Mouse (Mus musculus) neural tube, embryonic 11.5 days (tissue): ENCODE results near the gene Hs3st3a1. TPM values are rescaled to one million over a fixed set of nuclear protein-coding genes. Genes with fewer than 3 reads are reported as not detected.

ENCODE experiments used
- ATAC-seq: fragments of 200-750 bp; cut with Nextera tagmentation; 2 replicates; pipeline ENCODE4 v1.8.0; 2017; ENCODE audit warnings: moderate number of reproducible peaks, mild to moderate bottlenecking, moderate TSS enrichment, moderate library complexity; ENCODE audit not compliant: insufficient read depth, low FRiP score, low TSS enrichment
- DNase-seq: peaks from one replicate; pipeline ENCODE4 v3.0.0-alpha.2; 2015; ENCODE audit warnings: low spot score
- H3K27ac ChIP-seq: fragments of 300-500 bp; sonication (generic); 2 replicates; pipeline ENCODE4 v1.5.1; 2014; ENCODE audit warnings: low read depth, mild to moderate bottlenecking, low read length
- H3K27me3 ChIP-seq: fragments of 300-500 bp; sonication (generic); 2 replicates; pipeline ENCODE4 v1.6.1; 2014; ENCODE audit warnings: mild to moderate bottlenecking, low read length, mixed read lengths; ENCODE audit not compliant: control insufficient read depth, insufficient read depth
- H3K36me3 ChIP-seq: fragments of 300-500 bp; sonication (generic); 2 replicates; pipeline ENCODE4 v1.6.1; 2014; ENCODE audit warnings: mild to moderate bottlenecking, low read length, moderate library complexity, mixed read lengths; ENCODE audit not compliant: control insufficient read depth, insufficient read depth
- H3K4me1 ChIP-seq: fragments of 300-500 bp; sonication (generic); 2 replicates; pipeline ENCODE4 v1.6.1; 2014; ENCODE audit warnings: low read length, mixed read lengths; ENCODE audit not compliant: control insufficient read depth, insufficient read depth
- H3K4me2 ChIP-seq: fragments of 300-500 bp; sonication (generic); 2 replicates; pipeline ENCODE4 v1.6.1; 2014; ENCODE audit warnings: low read depth, mild to moderate bottlenecking, moderate library complexity
- H3K4me3 ChIP-seq: fragments of 300-500 bp; sonication (generic); 2 replicates; pipeline ENCODE4 v1.5.1; 2014; ENCODE audit warnings: low read depth, low read length
- H3K9ac ChIP-seq: fragments of 300-500 bp; sonication (generic); 2 replicates; pipeline ENCODE4 v1.6.1; 2014; ENCODE audit warnings: mild to moderate bottlenecking, low read length
- H3K9me3 ChIP-seq: fragments of 300-500 bp; sonication (generic); 2 replicates; pipeline ENCODE4 v1.6.1; 2016; ENCODE audit warnings: low read length; ENCODE audit not compliant: control insufficient read depth
- WGBS: fragments of 180-500 bp; shearing (Covaris S2); extraction: QIAGEN DNeasy Blood & Tissue Kit; methylation state at CpG from one replicate; pipeline ENCODE4 v1.1.7; 2014; 5-methylcytosine and 5-hydroxymethylcytosine counted together
- polyA plus RNA-seq: library from polyadenylated mRNA; unstranded; fragments of >200 nt; fragmentation: Nextera tagmentation; extraction: Ambion mirVana; gene quantifications from 2 replicates; pipeline ENCODE4 v1.2.1, GENCODE M21; 2014

Hs3st3a1 gene
- polyA plus RNA-seq, 1 experiment from 2014 or later: 3.0 TPM

GRCm38 (mm10) chr11:64503040-64503439 lies 67.9 kb downstream of the Hs3st3a1 start:
- DNase-seq: no peak
- WGBS: 84% methylated on average over 3 of the region's 3 CpGs
- Histone ChIP-seq H3K27me3 (no peaks in the 10 kb centered on the region), H3K9me3 (no peaks in the 10 kb centered on the region), H3K9ac (no peak overlapping the region), H3K4me2 (no peak overlapping the region), H3K36me3 (no peaks in the 10 kb centered on the region), H3K27ac (no peak overlapping the region), H3K4me1 (no peaks in the 10 kb centered on the region), H3K4me3 (no peak overlapping the region)
- no peak for ATAC-seq

- Histone ChIP-seq H3K27me3 (no peaks in the 10 kb centered on the region), H3K9me3 (no peaks in the 10 kb centered on the region), H3K9ac (no peak overlapping the region), H3K36me3 (no peaks in the 10 kb centered on the region), H3K4me2 (no peak overlapping the region), H3K4me3 (no peak overlapping the region), H3K27ac (no peak overlapping the region), H3K4me1 (no peaks in the 10 kb centered on the region)
- DNase-seq (no peak), ATAC-seq (no peak)
- WGBS: 95% methylated on average over 1 of the region's 1 CpGs
Observed at GRCm38 (mm10) chr11:64505924-64506323, 70.8 kb downstream of the Hs3st3a1 start.

GRCm38 (mm10) chr11:64507024-64507423 lies 71.9 kb downstream of the Hs3st3a1 start:
- no peak for ATAC-seq
- no peak overlapping the region for H3K27ac ChIP-seq
- WGBS: 91% methylated on average over 3 of the region's 3 CpGs
- DNase-seq: no peak
- H3K9me3 ChIP-seq: no peaks in the 10 kb centered on the region
- H3K27me3 ChIP-seq: no peaks in the 10 kb centered on the region
- H3K4me2 ChIP-seq: no peak overlapping the region
- H3K9ac ChIP-seq: no peak overlapping the region
- H3K4me1 ChIP-seq: no peaks in the 10 kb centered on the region
- H3K36me3 ChIP-seq: no peaks in the 10 kb centered on the region
- H3K4me3 ChIP-seq: no peak overlapping the region

- no peak overlapping the region for H3K27ac ChIP-seq
- no peaks in the 10 kb centered on the region for H3K36me3 ChIP-seq
- H3K4me3 ChIP-seq: no peak overlapping the region
- H3K4me2 ChIP-seq: no peak overlapping the region
- no peak for DNase-seq
- WGBS: 90% methylated on average over 2 of the region's 2 CpGs
- no peaks in the 10 kb centered on the region for H3K4me1 ChIP-seq
- H3K9me3 ChIP-seq: no peaks in the 10 kb centered on the region
- no peaks in the 10 kb centered on the region for H3K27me3 ChIP-seq
- H3K9ac ChIP-seq: no peak overlapping the region
- no peak for ATAC-seq
Observed at GRCm38 (mm10) chr11:64509106-64509505, 74.0 kb downstream of the Hs3st3a1 start.

GRCm38 (mm10) chr11:64512301-64512700 lies 77.2 kb downstream of the Hs3st3a1 start:
- H3K36me3 ChIP-seq: no peaks in the 10 kb centered on the region
- H3K9me3 ChIP-seq: no peaks in the 10 kb centered on the region
- H3K27ac ChIP-seq: no peak overlapping the region
- H3K9ac ChIP-seq: no peak overlapping the region
- no peak for DNase-seq
- H3K27me3 ChIP-seq: no peaks in the 10 kb centered on the region
- no peak for ATAC-seq
- no peaks in the 10 kb centered on the region for H3K4me1 ChIP-seq
- 90% methylated on average over 4 of the region's 4 CpGs for WGBS
- H3K4me3 ChIP-seq: no peak overlapping the region
- H3K4me2 ChIP-seq: no peak overlapping the region

GRCm38 (mm10) chr11:64513419-64513818 lies 78.3 kb downstream of the Hs3st3a1 start:
- no peaks in the 10 kb centered on the region for H3K27me3 ChIP-seq
- no peaks in the 10 kb centered on the region for H3K36me3 ChIP-seq
- whole genome bisulfite sequencing: 94% methylated on average over 5 of the region's 5 CpGs
- no peak overlapping the region for H3K9ac ChIP-seq
- no peak overlapping the region for H3K4me3 ChIP-seq
- ATAC-seq (no peak), DNase-seq (no peak)
- no peaks in the 10 kb centered on the region for H3K9me3 ChIP-seq
- H3K4me1 ChIP-seq: no peaks in the 10 kb centered on the region
- H3K27ac ChIP-seq: no peak overlapping the region
- H3K4me2 ChIP-seq: no peak overlapping the region

- WGBS: 88% methylated on average over 9 of the region's 9 CpGs
- no peak overlapping the region for H3K4me2 ChIP-seq
- no peak overlapping the region for H3K27ac ChIP-seq
- H3K36me3 ChIP-seq: no peaks in the 10 kb centered on the region
- H3K4me3 ChIP-seq: no peak overlapping the region
- no peak for DNase-seq
- ATAC-seq: no peak
- H3K9me3 ChIP-seq: no peaks in the 10 kb centered on the region
- H3K27me3 ChIP-seq: peaks cover 3% of the 10 kb centered on the region; the same call in 1 of the 2 replicates
- no peaks in the 10 kb centered on the region for H3K4me1 ChIP-seq
- no peak overlapping the region for H3K9ac ChIP-seq
Observed at GRCm38 (mm10) chr11:64516712-64517589, 81.8 kb downstream of the Hs3st3a1 start.

- H3K27ac ChIP-seq: no peak overlapping the region
- H3K36me3 ChIP-seq: no peaks in the 10 kb centered on the region
- ATAC-seq (no peak), DNase-seq (no peak)
- no peak overlapping the region for H3K4me3 ChIP-seq
- no peak overlapping the region for H3K9ac ChIP-seq
- no peaks in the 10 kb centered on the region for H3K9me3 ChIP-seq
- H3K27me3 ChIP-seq: peaks cover 3% of the 10 kb centered on the region; the same call in 1 of the 2 replicates
- 78% methylated on average over 6 of the region's 6 CpGs for WGBS
- H3K4me1 ChIP-seq: no peaks in the 10 kb centered on the region
- H3K4me2 ChIP-seq: no peak overlapping the region
Observed at GRCm38 (mm10) chr11:64518146-64518841, 83.2 kb downstream of the Hs3st3a1 start.
